Mouse (Mus musculus) hindbrain, embryonic 16.5 days (tissue): ENCODE results near the gene Atp8a2. TPM values are rescaled to one million over a fixed set of nuclear protein-coding genes. Genes with fewer than 3 reads are reported as not detected.

Experiments
- ATAC-seq: fragments of 200-750 bp; cut with Nextera tagmentation; 2 replicates; pipeline ENCODE4 v1.8.0; 2017; ENCODE audit warnings: moderate TSS enrichment, moderate library complexity
- H3K27ac ChIP-seq: fragments of 300-500 bp; sonication (generic); 2 replicates; pipeline ENCODE4 v1.5.1; 2014; ENCODE audit warnings: low read depth, mild to moderate bottlenecking, control low read depth, low read length, moderate library complexity
- H3K27me3 ChIP-seq: fragments of 300-500 bp; sonication (generic); replicated peaks from 2 replicates; pipeline ENCODE4 v1.6.1; 2014; ENCODE audit warnings: low read length; ENCODE audit not compliant: control insufficient read depth, insufficient read depth
- H3K36me3 ChIP-seq: fragments of 300-500 bp; sonication (generic); 2 replicates; pipeline ENCODE4 v1.6.1; 2014; ENCODE audit warnings: mild to moderate bottlenecking, low read length, moderate library complexity, mixed read lengths; ENCODE audit not compliant: control insufficient read depth, insufficient read depth
- H3K4me1 ChIP-seq: fragments of 300-500 bp; sonication (generic); 2 replicates; pipeline ENCODE4 v1.6.1; 2014; ENCODE audit warnings: low read depth, low read length; ENCODE audit not compliant: control insufficient read depth, insufficient read depth
- H3K4me2 ChIP-seq: fragments of 300-500 bp; sonication (generic); 2 replicates; pipeline ENCODE4 v1.6.1; 2014; ENCODE audit warnings: mild to moderate bottlenecking, low read length, control low read depth, moderate library complexity
- H3K4me3 ChIP-seq: fragments of 300-500 bp; sonication (generic); 2 replicates; pipeline ENCODE4 v1.5.1; 2014; ENCODE audit warnings: mild to moderate bottlenecking, low read length, control low read depth, moderate library complexity
- H3K9ac ChIP-seq: fragments of 300-500 bp; sonication (generic); 2 replicates; pipeline ENCODE4 v1.6.1; 2014; ENCODE audit warnings: low read depth, mild to moderate bottlenecking, control low read depth, low read length, moderate library complexity
- H3K9me3 ChIP-seq: fragments of 300-500 bp; sonication (generic); 2 replicates; pipeline ENCODE4 v1.6.1; 2014; ENCODE audit warnings: mild to moderate bottlenecking, low read length, moderate library complexity; ENCODE audit not compliant: control insufficient read depth
- WGBS: fragments of 180-500 bp; shearing (Covaris S2); extraction: QIAGEN DNeasy Blood & Tissue Kit; methylation state at CpG from one replicate; pipeline ENCODE4 v1.1.7; 2014; 5-methylcytosine and 5-hydroxymethylcytosine counted together
- polyA plus RNA-seq: library from polyadenylated mRNA; unstranded; fragments of >200 nt; fragmentation: Nextera tagmentation; extraction: Ambion mirVana; gene quantifications from 2 replicates; pipeline ENCODE4 v1.2.1, GENCODE M21; 2015

Gene Atp8a2
- polyA plus RNA-seq, 1 experiment from 2014 or later, result 44.2 TPM

GRCm38 (mm10) chr14:59689596-59689995, 507.4 kb downstream of the Atp8a2 start:
- Histone ChIP-seq H3K36me3 (no peaks in the 10 kb centered on the region), H3K9ac (no peak overlapping the region), H3K27ac (no peak overlapping the region), H3K27me3 (no peaks in the 10 kb centered on the region), H3K9me3 (no peaks in the 10 kb centered on the region), H3K4me1 (no peaks in the 10 kb centered on the region), H3K4me3 (no peak overlapping the region), H3K4me2 (no peak overlapping the region)
- no peak for ATAC-seq
- WGBS, result 41% methylated on average over 4 of the region's 4 CpGs

GRCm38 (mm10) chr14:59686229-59686628, 510.8 kb downstream of the Atp8a2 start:
- no peak for ATAC-seq
- Histone ChIP-seq H3K4me3 (no peak overlapping the region), H3K4me2 (no peak overlapping the region), H3K9me3 (no peaks in the 10 kb centered on the region), H3K27ac (no peak overlapping the region), H3K9ac (no peak overlapping the region), H3K27me3 (no peaks in the 10 kb centered on the region), H3K4me1 (no peaks in the 10 kb centered on the region), H3K36me3 (no peaks in the 10 kb centered on the region)
- 76% methylated on average over 5 of the region's 5 CpGs for WGBS

- ATAC-seq, result no peak
- Histone ChIP-seq H3K4me2 (no peak overlapping the region), H3K27ac (no peak overlapping the region), H3K9ac (no peak overlapping the region), H3K4me1 (no peaks in the 10 kb centered on the region), H3K36me3 (no peaks in the 10 kb centered on the region), H3K4me3 (no peak overlapping the region), H3K9me3 (no peaks in the 10 kb centered on the region), H3K27me3 (no peaks in the 10 kb centered on the region)
- 73% methylated on average over 8 of the region's 8 CpGs for WGBS
These were observed 511.6 kb downstream of the Atp8a2 start for GRCm38 (mm10) chr14:59685343-59685742.

GRCm38 (mm10) chr14:59681906-59682305, 515.1 kb downstream of the Atp8a2 start:
- H3K9me3 ChIP-seq, result no peaks in the 10 kb centered on the region
- no peak overlapping the region for H3K4me2 ChIP-seq
- H3K9ac ChIP-seq, result no peak overlapping the region
- 73% methylated on average over 4 of the region's 4 CpGs for WGBS
- H3K36me3 ChIP-seq, result no peaks in the 10 kb centered on the region
- no peaks in the 10 kb centered on the region for H3K27me3 ChIP-seq
- no peaks in the 10 kb centered on the region for H3K4me1 ChIP-seq
- no peak overlapping the region for H3K27ac ChIP-seq
- H3K4me3 ChIP-seq, result no peak overlapping the region
- peak; percentile 50; the same call in 1 of the 2 replicates for ATAC-seq

- Histone ChIP-seq H3K27me3 (no peaks in the 10 kb centered on the region), H3K9ac (no peak overlapping the region), H3K4me3 (no peak overlapping the region), H3K27ac (no peak overlapping the region), H3K9me3 (no peaks in the 10 kb centered on the region), H3K4me1 (no peaks in the 10 kb centered on the region), H3K36me3 (no peaks in the 10 kb centered on the region), H3K4me2 (no peak overlapping the region)
- no peak for ATAC-seq
- 74% methylated on average over 7 of the region's 7 CpGs for WGBS
These were observed 519.4 kb downstream of the Atp8a2 start for GRCm38 (mm10) chr14:59677598-59678003.

- H3K4me2 ChIP-seq, result no peak overlapping the region
- H3K9me3 ChIP-seq, result no peaks in the 10 kb centered on the region
- 62% methylated on average over 4 of the region's 4 CpGs for WGBS
- H3K36me3 ChIP-seq, result no peaks in the 10 kb centered on the region
- no peaks in the 10 kb centered on the region for H3K4me1 ChIP-seq
- no peaks in the 10 kb centered on the region for H3K27me3 ChIP-seq
- H3K27ac ChIP-seq, result no peak overlapping the region
- no peak overlapping the region for H3K4me3 ChIP-seq
- ATAC-seq, result no peak
- no peak overlapping the region for H3K9ac ChIP-seq
These were observed 521.6 kb downstream of the Atp8a2 start for GRCm38 (mm10) chr14:59675330-59675729.

GRCm38 (mm10) chr14:59674556-59674955, 522.4 kb downstream of the Atp8a2 start:
- Histone ChIP-seq H3K4me3 (no peak overlapping the region), H3K36me3 (no peaks in the 10 kb centered on the region), H3K4me2 (no peak overlapping the region), H3K27ac (no peak overlapping the region), H3K9ac (no peak overlapping the region), H3K4me1 (no peaks in the 10 kb centered on the region), H3K9me3 (no peaks in the 10 kb centered on the region), H3K27me3 (no peaks in the 10 kb centered on the region)
- peak; percentile 60 for ATAC-seq
- 31% methylated on average over 8 of the region's 8 CpGs for WGBS

- H3K9me3 ChIP-seq, result no peaks in the 10 kb centered on the region
- WGBS, result 76% methylated on average over 6 of the region's 6 CpGs
- H3K4me2 ChIP-seq, result no peak overlapping the region
- no peaks in the 10 kb centered on the region for H3K36me3 ChIP-seq
- H3K27me3 ChIP-seq, result no peaks in the 10 kb centered on the region
- no peak overlapping the region for H3K9ac ChIP-seq
- no peak for ATAC-seq
- H3K4me1 ChIP-seq, result no peaks in the 10 kb centered on the region
- H3K27ac ChIP-seq, result no peak overlapping the region
- no peak overlapping the region for H3K4me3 ChIP-seq
These were observed 524.0 kb downstream of the Atp8a2 start for GRCm38 (mm10) chr14:59672893-59673515.

GRCm38 (mm10) chr14:59657098-59657497, 539.9 kb downstream of the Atp8a2 start:
- Histone ChIP-seq H3K4me1 (no peaks in the 10 kb centered on the region), H3K27me3 (no peaks in the 10 kb centered on the region), H3K4me2 (no peak overlapping the region), H3K27ac (no peak overlapping the region), H3K9me3 (no peaks in the 10 kb centered on the region), H3K9ac (no peak overlapping the region), H3K36me3 (no peaks in the 10 kb centered on the region), H3K4me3 (no peak overlapping the region)
- no peak for ATAC-seq
- 96% methylated on average over 1 of the region's 1 CpGs for WGBS

- ATAC-seq, result no peak
- H3K27ac ChIP-seq, result no peak overlapping the region
- 86% methylated on average over 6 of the region's 6 CpGs for WGBS
- no peaks in the 10 kb centered on the region for H3K27me3 ChIP-seq
- no peak overlapping the region for H3K4me3 ChIP-seq
- no peak overlapping the region for H3K9ac ChIP-seq
- no peaks in the 10 kb centered on the region for H3K4me1 ChIP-seq
- H3K9me3 ChIP-seq, result no peaks in the 10 kb centered on the region
- H3K4me2 ChIP-seq, result no peak overlapping the region
- no peaks in the 10 kb centered on the region for H3K36me3 ChIP-seq
These were observed 540.4 kb downstream of the Atp8a2 start for GRCm38 (mm10) chr14:59656591-59656990.
